ENCODE assay signal across 9 mouse cellular contexts in genomic region chr5:118753471-118754044, GRCm38 (mm10).
DNase-seq lines count a peak whose midpoint lies in the region; ATAC-seq and TF ChIP-seq lines count a peak whose summit lies in the region.
"Had no signal": no experiment of that assay in that cellular context is flagged by ENCODE, and none has a peak within 500 bp of the region (broad histone marks: within the 10 kb centered on the region; RNA-seq: fewer than 3 reads in every experiment).

No protein-coding gene starts in this region.

- 75% methylated on average over 10 of the region's 10 CpGs for WGBS in heart, embryonic 13.5 days
- WGBS in forebrain, embryonic 15.5 days, result 74% methylated on average over 10 of the region's 10 CpGs
- WGBS in liver, postnatal 0 days (ENCODE audit: insufficient replicate concordance), result 87% methylated on average over 10 of the region's 10 CpGs

- peaks cover 20% of the 10 kb centered on the region for H3K4me1 ChIP-seq in heart, embryonic 13.5 days
- H3K4me1 ChIP-seq in forebrain, embryonic 15.5 days, result peaks cover 17% of the 10 kb centered on the region
- no peaks in the 10 kb centered on the region for H3K4me1 ChIP-seq in liver, postnatal 0 days (ENCODE audit: insufficient read depth)

- no peaks in the 10 kb centered on the region for H3K9me3 ChIP-seq in heart, embryonic 13.5 days
- no peaks in the 10 kb centered on the region for H3K9me3 ChIP-seq in forebrain, embryonic 15.5 days
- no peaks in the 10 kb centered on the region for H3K9me3 ChIP-seq in liver, postnatal 0 days (ENCODE audit: low read length)

- TF ChIP-seq EP300 in liver, postnatal 0 days (IDR thresholded peaks at IDR 0.05; ENCODE audit: low read depth), result no peak

- no peaks in the 10 kb centered on the region for H3K27me3 ChIP-seq in heart, embryonic 13.5 days (replicated peaks)
- H3K27me3 ChIP-seq in forebrain, embryonic 15.5 days, result no peaks in the 10 kb centered on the region
- H3K27me3 ChIP-seq in liver, postnatal 0 days (ENCODE audit: insufficient read depth, low read length), result no peaks in the 10 kb centered on the region

- no peak overlapping the region for H3K4me3 ChIP-seq in heart, embryonic 13.5 days
- H3K4me3 ChIP-seq in forebrain, embryonic 15.5 days, result no peak overlapping the region
- H3K4me3 ChIP-seq in liver, postnatal 0 days (ENCODE audit: low read depth, low read length), result no peak overlapping the region

- H3K36me3 ChIP-seq in heart, embryonic 13.5 days, result peaks cover 99% of the 10 kb centered on the region
- H3K36me3 ChIP-seq in forebrain, embryonic 15.5 days, result peaks cover 75% of the 10 kb centered on the region
- H3K36me3 ChIP-seq in liver, postnatal 0 days (replicated peaks; ENCODE audit: insufficient read depth, low read length), result peaks cover 98% of the 10 kb centered on the region

- no peak for DNase-seq in heart, adult 11 months
- peak; percentile 82 for DNase-seq in A20 (ENCODE audit: low read depth, low spot score)
- peak; percentile 19 for DNase-seq in T-cell, adult 2 months (ENCODE audit: low spot score)
- no peak for DNase-seq in liver, postnatal 0 days
- DNase-seq in urinary bladder, postnatal 36 days (ENCODE audit: low spot score in 2 of 2), result no peak
- DNase-seq: heart, postnatal 14 days; lung, postnatal 14 days had no signal

- H3K4me2 ChIP-seq in heart, embryonic 13.5 days, result no peak overlapping the region
- no peak overlapping the region for H3K4me2 ChIP-seq in forebrain, embryonic 15.5 days (replicated peaks)
- H3K4me2 ChIP-seq in liver, postnatal 0 days (ENCODE audit: low read depth, low read length), result no peak overlapping the region

- H3K27ac ChIP-seq in heart, embryonic 13.5 days (replicated peaks), result no peak overlapping the region
- H3K27ac ChIP-seq in forebrain, embryonic 15.5 days (replicated peaks), result peak overlapping the region; percentile 39
- H3K27ac ChIP-seq in liver, postnatal 0 days (ENCODE audit: low read depth), result no peak overlapping the region

- no peak for ATAC-seq in heart, embryonic 13.5 days (ENCODE audit: extremely low read depth, insufficient number of reproducible peaks, low FRiP score, low TSS enrichment)
- ATAC-seq in forebrain, embryonic 15.5 days (replicated peaks), result no peak
- ATAC-seq in liver, postnatal 0 days, result no peak

- H3K9ac ChIP-seq in heart, embryonic 13.5 days, result 0 out of 2 replicates have a peak overlapping the region, but pooled peaks have one; percentile 5
- no peak overlapping the region for H3K9ac ChIP-seq in forebrain, embryonic 15.5 days (replicated peaks)
- H3K9ac ChIP-seq in liver, postnatal 0 days (replicated peaks), result no peak overlapping the region

- no peak for TF ChIP-seq CTCF in liver, postnatal 0 days (IDR thresholded peaks at IDR 0.05; ENCODE audit: low read depth)

Comparison
In these comparisons a context has a peak if more than half of its experiments do, and no peak if none do; other contexts are left out.
1. DNase-seq: peak in A20 (single experiment) and T-cell, adult 2 months (single experiment); none in heart, adult 11 months (single experiment), liver, postnatal 0 days (single experiment) and urinary bladder, postnatal 36 days (0 of 2).